Mouse (Mus musculus): ENCODE measurements at regions not wholly inside any gene's neighbourhood (a gene's known extent, or its start where the extent isn't known, plus 50 kb on each side); places are given as distances from the start of the nearest gene placed in this dataset.

- H3K4me3 ChIP-seq (ENCODE audit: low read depth, low read length): no peak overlapping the region
- no peaks in the 10 kb centered on the region; the same call in 1 of the 2 replicates for H3K27me3 ChIP-seq (ENCODE audit: control insufficient read depth, insufficient read depth, low read depth, low read length)
- H3K9ac ChIP-seq (ENCODE audit: low read depth, low read length): no peak overlapping the region
- H3K9me3 ChIP-seq (replicated peaks; ENCODE audit: control insufficient read depth, low read length, poor library complexity, severe bottlenecking): no peaks in the 10 kb centered on the region
- H3K36me3 ChIP-seq (ENCODE audit: control insufficient read depth, insufficient read depth, low read length): no peaks in the 10 kb centered on the region
- 94% methylated on average over 4 of the region's 4 CpGs for WGBS
- no peak overlapping the region for H3K27ac ChIP-seq (ENCODE audit: low read length)
- ATAC-seq: no peak
- H3K4me2 ChIP-seq (ENCODE audit: low read length): no peak overlapping the region
- H3K4me1 ChIP-seq (ENCODE audit: control insufficient read depth, insufficient read depth, low read length): no peaks in the 10 kb centered on the region
Measured at GRCm38 (mm10) chr3:149105181-149105580, 114.8 kb upstream of the Adgrl2 start.

- ATAC-seq: no peak
- Histone ChIP-seq H3K4me2 (ENCODE audit: low read length) (no peak overlapping the region), H3K9ac (ENCODE audit: low read depth, low read length) (no peak overlapping the region), H3K4me1 (ENCODE audit: control insufficient read depth, insufficient read depth, low read length) (no peaks in the 10 kb centered on the region), H3K27ac (ENCODE audit: low read length) (no peak overlapping the region), H3K27me3 (ENCODE audit: control insufficient read depth, insufficient read depth, low read depth, low read length) (no peaks in the 10 kb centered on the region; the same call in 1 of the 2 replicates), H3K36me3 (ENCODE audit: control insufficient read depth, insufficient read depth, low read length) (no peaks in the 10 kb centered on the region), H3K9me3 (replicated peaks; ENCODE audit: control insufficient read depth, low read length, poor library complexity, severe bottlenecking) (no peaks in the 10 kb centered on the region), H3K4me3 (ENCODE audit: low read depth, low read length) (no peak overlapping the region)
- WGBS: 87% methylated on average over 6 of the region's 6 CpGs
Measured at GRCm38 (mm10) chr3:149104080-149104479, 113.7 kb upstream of the Adgrl2 start.

DNA sequence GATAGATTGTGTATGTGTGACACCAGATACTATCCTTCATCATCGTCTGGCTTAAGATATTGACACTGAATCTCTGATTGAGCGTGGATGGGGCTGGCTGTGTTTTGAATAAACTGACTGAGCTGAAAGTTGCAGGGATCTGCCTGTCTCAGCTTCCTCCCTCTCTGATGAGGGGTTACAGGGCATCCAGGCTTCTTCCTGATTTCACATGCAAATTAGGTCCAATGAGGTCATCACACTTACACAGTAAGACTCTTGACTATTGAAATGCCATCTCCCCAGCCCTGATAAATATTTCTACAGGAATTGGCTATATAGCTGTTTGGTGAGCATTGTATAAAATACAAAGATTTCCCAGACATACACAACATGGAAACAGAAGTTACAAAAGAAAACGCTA is 113.1 kb upstream of the Adgrl2 start:
- ATAC-seq: no peak
- no peaks in the 10 kb centered on the region for H3K36me3 ChIP-seq (ENCODE audit: control insufficient read depth, insufficient read depth, low read length)
- no peak overlapping the region for H3K27ac ChIP-seq (ENCODE audit: low read length)
- H3K9ac ChIP-seq (ENCODE audit: low read depth, low read length): no peak overlapping the region
- no peak overlapping the region for H3K4me3 ChIP-seq (ENCODE audit: low read depth, low read length)
- H3K27me3 ChIP-seq (ENCODE audit: control insufficient read depth, insufficient read depth, low read depth, low read length): no peaks in the 10 kb centered on the region; the same call in 1 of the 2 replicates
- H3K4me2 ChIP-seq (ENCODE audit: low read length): no peak overlapping the region
- no peaks in the 10 kb centered on the region for H3K4me1 ChIP-seq (ENCODE audit: control insufficient read depth, insufficient read depth, low read length)
- 93% methylated on average over 3 of the region's 3 CpGs for WGBS
- no peaks in the 10 kb centered on the region for H3K9me3 ChIP-seq (replicated peaks; ENCODE audit: control insufficient read depth, low read length, poor library complexity, severe bottlenecking)

DNA sequence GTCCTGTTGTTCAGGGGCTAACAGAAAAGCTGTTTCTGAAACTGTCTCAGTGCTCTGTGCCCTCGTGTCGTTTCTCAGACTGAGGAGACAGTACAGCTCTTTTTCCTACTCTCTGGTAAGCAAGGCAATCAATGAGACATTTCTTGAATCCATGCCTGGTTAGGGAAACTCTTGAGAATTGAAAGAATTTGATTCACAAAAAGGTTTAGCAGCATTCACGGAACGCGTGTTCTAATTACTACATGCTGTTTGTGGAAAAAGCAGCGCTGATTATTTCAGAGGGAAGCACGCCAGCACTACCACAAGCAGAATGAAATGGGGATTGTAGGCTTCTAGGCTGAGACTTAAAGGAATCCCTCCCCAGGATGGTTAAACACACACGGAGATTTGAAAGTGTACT is 112.5 kb upstream of the Adgrl2 start:
- no peak overlapping the region for H3K4me2 ChIP-seq (ENCODE audit: low read length)
- no peak for ATAC-seq

DNA sequence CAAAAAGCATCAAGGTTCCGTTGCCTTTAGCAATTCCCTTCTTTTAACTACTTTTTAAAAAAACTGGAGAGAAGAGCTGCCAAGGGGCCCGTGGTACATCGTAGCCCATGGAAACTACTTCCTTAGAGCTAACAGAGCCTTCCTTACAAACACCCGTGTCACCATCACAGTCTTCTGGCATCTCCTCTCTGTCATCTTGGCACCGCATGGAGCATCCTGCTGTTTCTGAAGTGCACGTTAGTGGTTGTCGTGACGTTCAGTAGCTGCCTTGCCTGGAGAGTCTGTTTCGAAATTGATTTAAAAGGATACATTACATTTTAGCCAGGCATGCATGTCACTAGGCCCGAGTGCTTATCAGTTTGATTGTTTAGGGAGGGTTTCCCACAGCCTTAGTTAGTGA is 111.4 kb upstream of the Adgrl2 start:
- Histone ChIP-seq H3K4me1 (ENCODE audit: control insufficient read depth, insufficient read depth, low read length) (no peaks in the 10 kb centered on the region), H3K9ac (ENCODE audit: low read depth, low read length) (no peak overlapping the region), H3K4me2 (ENCODE audit: low read length) (no peak overlapping the region), H3K36me3 (ENCODE audit: control insufficient read depth, insufficient read depth, low read length) (no peaks in the 10 kb centered on the region), H3K27ac (ENCODE audit: low read length) (no peak overlapping the region), H3K4me3 (ENCODE audit: low read depth, low read length) (no peak overlapping the region), H3K9me3 (replicated peaks; ENCODE audit: control insufficient read depth, low read length, poor library complexity, severe bottlenecking) (no peaks in the 10 kb centered on the region), H3K27me3 (ENCODE audit: control insufficient read depth, insufficient read depth, low read depth, low read length) (no peaks in the 10 kb centered on the region; the same call in 1 of the 2 replicates)
- WGBS: 76% methylated on average over 10 of the region's 10 CpGs
- no peak for ATAC-seq

More for the DNA sequence above, 112.5 kb upstream of the Adgrl2 start:
- Histone ChIP-seq H3K9ac (ENCODE audit: low read depth, low read length) (no peak overlapping the region), H3K4me3 (ENCODE audit: low read depth, low read length) (no peak overlapping the region), H3K27ac (ENCODE audit: low read length) (no peak overlapping the region), H3K4me1 (ENCODE audit: control insufficient read depth, insufficient read depth, low read length) (no peaks in the 10 kb centered on the region), H3K27me3 (ENCODE audit: control insufficient read depth, insufficient read depth, low read depth, low read length) (no peaks in the 10 kb centered on the region; the same call in 1 of the 2 replicates), H3K36me3 (ENCODE audit: control insufficient read depth, insufficient read depth, low read length) (no peaks in the 10 kb centered on the region), H3K9me3 (replicated peaks; ENCODE audit: control insufficient read depth, low read length, poor library complexity, severe bottlenecking) (no peaks in the 10 kb centered on the region)
- 52% methylated on average over 8 of the region's 8 CpGs for WGBS

GRCm38 (mm10) chr3:149098764-149099163 is 108.4 kb upstream of the Adgrl2 start:
- H3K4me2 ChIP-seq (ENCODE audit: low read length): no peak overlapping the region
- H3K36me3 ChIP-seq (ENCODE audit: control insufficient read depth, insufficient read depth, low read length): no peaks in the 10 kb centered on the region
- 83% methylated on average over 4 of the region's 4 CpGs for WGBS
- H3K27me3 ChIP-seq (ENCODE audit: control insufficient read depth, insufficient read depth, low read depth, low read length): no peaks in the 10 kb centered on the region
- H3K4me3 ChIP-seq (ENCODE audit: low read depth, low read length): no peak overlapping the region
- no peak for ATAC-seq
- no peaks in the 10 kb centered on the region for H3K9me3 ChIP-seq (replicated peaks; ENCODE audit: control insufficient read depth, low read length, poor library complexity, severe bottlenecking)
- no peak overlapping the region for H3K9ac ChIP-seq (ENCODE audit: low read depth, low read length)
- H3K27ac ChIP-seq (ENCODE audit: low read length): no peak overlapping the region
- H3K4me1 ChIP-seq (ENCODE audit: control insufficient read depth, insufficient read depth, low read length): no peaks in the 10 kb centered on the region

- Histone ChIP-seq H3K36me3 (ENCODE audit: control insufficient read depth, insufficient read depth, low read length) (no peaks in the 10 kb centered on the region), H3K27me3 (ENCODE audit: control insufficient read depth, insufficient read depth, low read depth, low read length) (no peaks in the 10 kb centered on the region), H3K4me2 (ENCODE audit: low read length) (no peak overlapping the region), H3K9me3 (replicated peaks; ENCODE audit: control insufficient read depth, low read length, poor library complexity, severe bottlenecking) (no peaks in the 10 kb centered on the region), H3K4me3 (ENCODE audit: low read depth, low read length) (no peak overlapping the region), H3K4me1 (ENCODE audit: control insufficient read depth, insufficient read depth, low read length) (no peaks in the 10 kb centered on the region), H3K27ac (ENCODE audit: low read length) (no peak overlapping the region), H3K9ac (ENCODE audit: low read depth, low read length) (no peak overlapping the region)
- WGBS: 83% methylated on average over 4 of the region's 4 CpGs
- ATAC-seq: no peak
Measured at GRCm38 (mm10) chr3:149097026-149097425, 106.7 kb upstream of the Adgrl2 start.

DNA sequence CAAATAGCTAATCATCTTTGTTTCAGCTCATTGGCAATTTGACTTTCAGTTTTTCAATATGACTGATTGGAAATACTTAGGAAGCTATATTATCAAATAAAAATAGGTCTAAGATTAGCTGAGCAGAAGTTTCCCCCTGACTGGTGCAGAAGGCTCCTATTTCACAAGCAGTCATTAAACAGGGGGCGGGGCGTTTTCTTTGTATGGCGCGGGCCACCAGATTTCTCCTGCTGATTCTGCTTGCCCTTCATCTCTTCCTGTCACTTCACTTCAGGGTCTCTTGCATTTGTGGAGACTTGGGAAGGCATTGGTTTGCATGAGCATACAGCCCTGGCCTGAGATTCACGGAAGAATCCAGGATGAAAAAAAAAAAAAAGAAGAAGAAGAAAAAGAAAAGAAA is 102.3 kb upstream of the Adgrl2 start:
- H3K4me1 ChIP-seq (ENCODE audit: control insufficient read depth, insufficient read depth, low read length): peaks cover 6% of the 10 kb centered on the region
- WGBS: 15% methylated on average over 5 of the region's 5 CpGs
- no peaks in the 10 kb centered on the region for H3K9me3 ChIP-seq (replicated peaks; ENCODE audit: control insufficient read depth, low read length, poor library complexity, severe bottlenecking)
- ATAC-seq: no peak
- no peak overlapping the region for H3K4me3 ChIP-seq (ENCODE audit: low read depth, low read length)
- H3K9ac ChIP-seq (ENCODE audit: low read depth, low read length): no peak overlapping the region
- H3K36me3 ChIP-seq (ENCODE audit: control insufficient read depth, insufficient read depth, low read length): no peaks in the 10 kb centered on the region
- no peak overlapping the region for H3K4me2 ChIP-seq (ENCODE audit: low read length)
- H3K27ac ChIP-seq (ENCODE audit: low read length): no peak overlapping the region
- no peaks in the 10 kb centered on the region for H3K27me3 ChIP-seq (ENCODE audit: control insufficient read depth, insufficient read depth, low read depth, low read length)

DNA sequence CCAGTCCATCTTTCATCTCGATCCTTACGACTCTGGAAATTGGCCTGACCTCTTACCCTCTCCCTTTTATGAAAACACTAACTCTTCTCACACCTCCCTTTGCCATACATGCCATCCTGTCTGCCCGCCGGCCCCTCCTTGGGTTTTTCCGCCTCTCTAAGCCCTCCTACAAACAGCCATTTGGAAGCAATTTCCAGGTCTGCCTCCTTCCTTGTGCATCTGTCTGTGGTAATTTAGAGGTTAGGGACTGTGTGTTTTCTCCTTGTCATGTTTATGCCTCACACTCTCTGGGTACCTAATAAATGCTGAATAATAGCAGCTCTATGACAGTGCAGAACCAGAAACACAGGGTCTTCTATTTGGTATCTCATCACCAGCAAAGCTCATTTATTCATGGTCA is 99.7 kb upstream of the Adgrl2 start:
- WGBS: 62% methylated on average over 5 of the region's 5 CpGs
- Histone ChIP-seq H3K4me1 (ENCODE audit: control insufficient read depth, insufficient read depth, low read length) (peaks cover 6% of the 10 kb centered on the region), H3K27me3 (ENCODE audit: control insufficient read depth, insufficient read depth, low read depth, low read length) (no peaks in the 10 kb centered on the region), H3K36me3 (ENCODE audit: control insufficient read depth, insufficient read depth, low read length) (no peaks in the 10 kb centered on the region), H3K27ac (ENCODE audit: low read length) (no peak overlapping the region), H3K4me2 (ENCODE audit: low read length) (no peak overlapping the region), H3K9me3 (replicated peaks; ENCODE audit: control insufficient read depth, low read length, poor library complexity, severe bottlenecking) (no peaks in the 10 kb centered on the region), H3K4me3 (ENCODE audit: low read depth, low read length) (no peak overlapping the region), H3K9ac (ENCODE audit: low read depth, low read length) (no peak overlapping the region)
- no peak for ATAC-seq
